ENCODE assay signal across 20 mouse cellular contexts in the genomic region with DNA sequence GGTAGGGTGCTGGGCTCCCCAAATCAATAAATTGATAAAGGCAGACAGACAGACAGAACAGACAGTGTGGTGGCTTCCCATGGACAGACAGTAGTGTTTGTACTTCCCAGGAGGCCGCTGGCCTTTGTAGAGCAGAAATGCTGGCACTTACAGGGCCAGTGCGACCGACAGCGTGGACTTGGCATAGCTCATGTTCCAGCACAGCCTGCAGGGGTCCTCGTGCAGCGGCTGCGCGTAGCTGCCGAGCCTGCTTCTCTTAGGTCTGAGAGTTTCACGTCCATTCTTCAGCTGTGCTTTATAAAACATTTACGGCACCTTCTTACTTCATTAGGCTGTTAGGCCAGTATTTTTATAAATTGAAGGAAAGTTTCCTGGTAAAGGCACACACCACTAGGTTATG. TPM values are rescaled to one million over a fixed set of nuclear protein-coding genes. Genes with fewer than 3 reads are reported as not detected.
DNase-seq lines count a peak whose midpoint lies in the region; ATAC-seq and TF ChIP-seq lines count a peak whose summit lies in the region.
"Had no signal": no experiment of that assay in that cellular context is flagged by ENCODE, and none has a peak within 500 bp of the region (broad histone marks: within the 10 kb centered on the region; RNA-seq: fewer than 3 reads in every experiment).

No protein-coding gene starts in this region.

- H3K9ac ChIP-seq in intestine, postnatal 0 days (ENCODE audit: low read depth, low read length), result no peak overlapping the region
- no peak overlapping the region for H3K9ac ChIP-seq in intestine, embryonic 15.5 days
- no peak overlapping the region for H3K9ac ChIP-seq in lung, embryonic 14.5 days
- H3K9ac ChIP-seq: heart, embryonic 15.5 days; kidney, embryonic 15.5 days; limb, embryonic 13.5 days had no signal

- TF ChIP-seq CTCF in intestine, postnatal 0 days (IDR thresholded peaks at IDR 0.05; ENCODE audit: low read depth), result peak; percentile 23; the same call in 1 of the 2 replicates
- TF ChIP-seq CTCF in lung, embryonic 14.5 days (IDR thresholded peaks at IDR 0.05; ENCODE audit: low read depth), result peak; percentile 34; the same call in 1 of the 2 replicates

- DNase-seq in cerebellum, postnatal 10 days, result peak; percentile 49 to 64
- DNase-seq in cerebellum, adult 11 months, result no peak
- no peak for DNase-seq in lung, embryonic 14.5 days
- no peak for DNase-seq in lung, adult 18-20 months
- no peak for DNase-seq in frontal cortex, postnatal 10 days (ENCODE audit: low spot score in 2 of 2)
- DNase-seq in adrenal gland, postnatal 4 days (ENCODE audit: low spot score in 2 of 2), result no peak
- DNase-seq: adrenal gland, adult 2 months; cerebellum, adult 2 months; heart, adult 2 months; midbrain, embryonic 14.5 days; right cerebral cortex, adult 18-20 months had no signal

- no peaks in the 10 kb centered on the region for H3K27me3 ChIP-seq in intestine, postnatal 0 days (replicated peaks; ENCODE audit: control insufficient read depth, insufficient read depth, low read length)
- no peaks in the 10 kb centered on the region for H3K27me3 ChIP-seq in intestine, embryonic 15.5 days (replicated peaks)
- H3K27me3 ChIP-seq in lung, embryonic 14.5 days (ENCODE audit: insufficient read depth, low read length), result no peaks in the 10 kb centered on the region
- H3K27me3 ChIP-seq: heart, embryonic 15.5 days; kidney, embryonic 15.5 days; limb, embryonic 13.5 days had no signal

- no peak for ATAC-seq in intestine, postnatal 0 days
- ATAC-seq in intestine, embryonic 15.5 days, result no peak
- no peak for ATAC-seq in lung, embryonic 14.5 days (ENCODE audit: insufficient read depth)
- ATAC-seq: CD4-positive, CD25-positive, alpha-beta regulatory T cell, adult 4 months; inflammation-experienced regulatory T-cells, adult 6 months had no signal

- H3K9me3 ChIP-seq in intestine, postnatal 0 days (ENCODE audit: control insufficient read depth), result no peaks in the 10 kb centered on the region
- H3K9me3 ChIP-seq in intestine, embryonic 15.5 days, result no peaks in the 10 kb centered on the region
- H3K9me3 ChIP-seq in lung, embryonic 14.5 days (ENCODE audit: low read depth, low read length), result no peaks in the 10 kb centered on the region
- H3K9me3 ChIP-seq: heart, embryonic 15.5 days; hindbrain, embryonic 10.5 days; kidney, embryonic 15.5 days; limb, embryonic 13.5 days had no signal

- H3K27ac ChIP-seq in intestine, postnatal 0 days (ENCODE audit: low read depth, low read length), result no peak overlapping the region
- no peak overlapping the region for H3K27ac ChIP-seq in intestine, embryonic 15.5 days
- H3K27ac ChIP-seq in lung, embryonic 14.5 days (ENCODE audit: low read depth), result no peak overlapping the region
- H3K27ac ChIP-seq: heart, adult 2 months; heart, embryonic 15.5 days; hindbrain, embryonic 10.5 days; kidney, embryonic 15.5 days; left cerebral cortex, adult 2 months; limb, embryonic 13.5 days had no signal

- WGBS in intestine, postnatal 0 days, result 83% methylated on average over 11 of the region's 11 CpGs
- 79% methylated on average over 11 of the region's 11 CpGs for WGBS in intestine, embryonic 15.5 days
- 70% methylated on average over 11 of the region's 11 CpGs for WGBS in lung, embryonic 14.5 days

- H3K4me1 ChIP-seq in intestine, postnatal 0 days (replicated peaks; ENCODE audit: control insufficient read depth, insufficient read depth, low read length), result no peaks in the 10 kb centered on the region
- H3K4me1 ChIP-seq in intestine, embryonic 15.5 days (replicated peaks), result no peaks in the 10 kb centered on the region
- H3K4me1 ChIP-seq in lung, embryonic 14.5 days (ENCODE audit: insufficient read depth), result no peaks in the 10 kb centered on the region
- H3K4me1 ChIP-seq: heart, embryonic 15.5 days; hindbrain, embryonic 10.5 days; kidney, embryonic 15.5 days had no signal

- H3K4me2 ChIP-seq in intestine, postnatal 0 days (replicated peaks; ENCODE audit: low read depth), result no peak overlapping the region
- no peak overlapping the region for H3K4me2 ChIP-seq in intestine, embryonic 15.5 days (replicated peaks)
- H3K4me2 ChIP-seq in lung, embryonic 14.5 days, result no peak overlapping the region
- H3K4me2 ChIP-seq: heart, embryonic 15.5 days; kidney, embryonic 15.5 days; limb, embryonic 13.5 days had no signal

- peaks cover 12% of the 10 kb centered on the region; the same call in 1 of the 2 replicates for H3K36me3 ChIP-seq in intestine, postnatal 0 days (ENCODE audit: control insufficient read depth, insufficient read depth)
- H3K36me3 ChIP-seq in intestine, embryonic 15.5 days, result no peaks in the 10 kb centered on the region
- peaks cover 33% of the 10 kb centered on the region for H3K36me3 ChIP-seq in lung, embryonic 14.5 days (ENCODE audit: insufficient read depth)
- H3K36me3 ChIP-seq: heart, embryonic 15.5 days had no signal

- H3K4me3 ChIP-seq in intestine, postnatal 0 days (ENCODE audit: low read depth, low read length), result no peak overlapping the region
- H3K4me3 ChIP-seq in intestine, embryonic 15.5 days (replicated peaks), result no peak overlapping the region
- no peak overlapping the region for H3K4me3 ChIP-seq in lung, embryonic 14.5 days (ENCODE audit: low read depth, low read length)
- H3K4me3 ChIP-seq: heart, adult 2 months; heart, embryonic 15.5 days; hindbrain, embryonic 10.5 days; kidney, embryonic 15.5 days; left cerebral cortex, adult 2 months; limb, embryonic 13.5 days had no signal

RNA-seq across cellular contexts. Expression of a gene that starts 20.5 kb away (rescaled TPM):
- 3.3 and 3.7 TPM in 2 replicates for polyA plus RNA-seq in intestine, postnatal 0 days (2015; fragmentation: Nextera tagmentation; extraction: Ambion mirVana)
- 7.2 and 8.1 TPM in 2 replicates for polyA plus RNA-seq in intestine, embryonic 15.5 days (2015; fragmentation: Nextera tagmentation; extraction: Ambion mirVana)
- 6.9 and 8.0 TPM in 2 replicates for polyA plus RNA-seq in lung, embryonic 14.5 days (2014; fragmentation: Nextera tagmentation; extraction: Ambion mirVana)
- 10 to 100 TPM; 10.5 to 12.6 TPM for total RNA-seq in adrenal gland, postnatal 4 days (2021)

RNA-seq across cellular contexts. Expression of a gene that starts 25.4 kb away (rescaled TPM):
- polyA plus RNA-seq in intestine, postnatal 0 days (2015; fragmentation: Nextera tagmentation; extraction: Ambion mirVana), result 2.6 TPM in 2 replicates
- 3.8 and 4.1 TPM in 2 replicates for polyA plus RNA-seq in intestine, embryonic 15.5 days (2015; fragmentation: Nextera tagmentation; extraction: Ambion mirVana)
- 7.0 and 8.0 TPM in 2 replicates for polyA plus RNA-seq in lung, embryonic 14.5 days (2014; fragmentation: Nextera tagmentation; extraction: Ambion mirVana)
- 10 to 100 TPM; 19.0 to 25.7 TPM for total RNA-seq in adrenal gland, postnatal 4 days (2021)

RNA-seq across cellular contexts. Expression of a gene that starts 55.8 kb away (rescaled TPM):
- 7.2 and 7.9 TPM in 2 replicates for polyA plus RNA-seq in intestine, postnatal 0 days (2015; fragmentation: Nextera tagmentation; extraction: Ambion mirVana)
- 7.8 and 7.9 TPM in 2 replicates for polyA plus RNA-seq in intestine, embryonic 15.5 days (2015; fragmentation: Nextera tagmentation; extraction: Ambion mirVana)
- 6.6 and 8.3 TPM in 2 replicates for polyA plus RNA-seq in lung, embryonic 14.5 days (2014; fragmentation: Nextera tagmentation; extraction: Ambion mirVana)
- total RNA-seq in adrenal gland, postnatal 4 days (2021), result 10 to 100 TPM; 23.6 to 27.1 TPM

Comparison
In these comparisons a context has a peak if more than half of its experiments do, and no peak if none do; other contexts are left out.
1. DNase-seq: peak in cerebellum, postnatal 10 days (2 of 2); none in cerebellum, adult 11 months (single experiment), lung, embryonic 14.5 days (single experiment), lung, adult 18-20 months (0 of 2), frontal cortex, postnatal 10 days (0 of 2) and adrenal gland, postnatal 4 days (0 of 2).